Mouse (Mus musculus): ENCODE results near the gene Ube2j1.

Gene Ube2j1

GRCm38 (mm10) chr4:33012484-33012883 lies 18.7 kb upstream of the Ube2j1 start:
- no peak for DNase-seq (ENCODE audit: low spot score in 2 of 2)

- DNase-seq (ENCODE audit: low spot score in 2 of 2): peak; percentile 79 to 88
Observed at GRCm38 (mm10) chr4:33018361-33018999, 12.7 kb upstream of the Ube2j1 start.

- DNase-seq (ENCODE audit: low spot score in 2 of 2): no peak
Observed at GRCm38 (mm10) chr4:33024420-33024819, 6.8 kb upstream of the Ube2j1 start.

- no peak for DNase-seq (ENCODE audit: low spot score in 2 of 2)
Observed at GRCm38 (mm10) chr4:33029104-33029503, 2.1 kb upstream of the Ube2j1 start.

- peak; percentile 5 to 21 for DNase-seq (ENCODE audit: low spot score in 2 of 2)
Observed at GRCm38 (mm10) chr4:33030264-33031194, 687 bp upstream of the Ube2j1 start.

GRCm38 (mm10) chr4:33032045-33032444 lies 829 bp downstream of the Ube2j1 start:
- no peak for DNase-seq (ENCODE audit: low spot score in 2 of 2)

- DNase-seq (ENCODE audit: low spot score in 2 of 2): no peak
Observed at GRCm38 (mm10) chr4:33033515-33033914, 2.3 kb downstream of the Ube2j1 start.

GRCm38 (mm10) chr4:33039826-33040225 lies 8.6 kb downstream of the Ube2j1 start:
- no peak for DNase-seq (ENCODE audit: low spot score in 2 of 2)

- DNase-seq (ENCODE audit: low spot score in 2 of 2): no peak
Observed at GRCm38 (mm10) chr4:33049601-33050000, 18.4 kb downstream of the Ube2j1 start.

GRCm38 (mm10) chr4:33052055-33052454 lies 20.8 kb downstream of the Ube2j1 start:
- no peak for DNase-seq (ENCODE audit: low spot score in 2 of 2)

GRCm38 (mm10) chr4:33052650-33053049 lies 21.4 kb downstream of the Ube2j1 start:
- DNase-seq (ENCODE audit: low spot score in 2 of 2): no peak

GRCm38 (mm10) chr4:33054426-33054825 lies 23.2 kb downstream of the Ube2j1 start:
- DNase-seq (ENCODE audit: low spot score in 2 of 2): no peak

- no peak for DNase-seq (ENCODE audit: low spot score in 2 of 2)
Observed at GRCm38 (mm10) chr4:33056317-33056716, 25.1 kb downstream of the Ube2j1 start.

- DNase-seq (ENCODE audit: low spot score in 2 of 2): no peak
Observed at GRCm38 (mm10) chr4:33057890-33058687, 26.9 kb downstream of the Ube2j1 start.

GRCm38 (mm10) chr4:33061158-33061557 lies 29.9 kb downstream of the Ube2j1 start:
- DNase-seq (ENCODE audit: low spot score in 2 of 2): no peak

- no peak for DNase-seq (ENCODE audit: low spot score in 2 of 2)
Observed at GRCm38 (mm10) chr4:33062981-33063380, 31.8 kb downstream of the Ube2j1 start, which contains the start of gene Gabrr2. Gene Gabrr2 (plus strand): TSS chr4:33062999.

GRCm38 (mm10) chr4:33064986-33065385 lies 33.8 kb downstream of the Ube2j1 start:
- DNase-seq (ENCODE audit: low spot score in 2 of 2): no peak

GRCm38 (mm10) chr4:33066223-33066960 lies 35.2 kb downstream of the Ube2j1 start:
- DNase-seq (ENCODE audit: low spot score in 2 of 2): no peak

GRCm38 (mm10) chr4:33067331-33067730 lies 36.1 kb downstream of the Ube2j1 start:
- DNase-seq (ENCODE audit: low spot score in 2 of 2): no peak

GRCm38 (mm10) chr4:33067826-33068225 lies 36.6 kb downstream of the Ube2j1 start:
- DNase-seq (ENCODE audit: low spot score in 2 of 2): no peak

GRCm38 (mm10) chr4:33068894-33069293 lies 37.7 kb downstream of the Ube2j1 start:
- peak in 1 of 2 experiments; percentile 62 for DNase-seq (ENCODE audit: low spot score in 2 of 2)
